Mouse (Mus musculus) lung, adult 2 months (tissue): ENCODE data around the gene Mndal.
"Not testable (repeated sequence)": the region's sequence is repeated elsewhere in the genome, so short reads cannot be mapped to it uniquely, and the experiment has no call there.

Experiments used
- CTCF ChIP-seq: fragments of 200-500 bp; IDR thresholded peaks from 2 replicates; pipeline ENCODE4 v1.5.1; 2011; ENCODE audit warnings: mild to moderate bottlenecking, low read length, control low read depth; ENCODE audit not compliant: insufficient read depth
- POLR2A ChIP-seq: fragments of 200-500 bp; IDR thresholded peaks from 2 replicates; pipeline ENCODE4 v1.6.1; 2011; ENCODE audit warnings: low read depth, mild to moderate bottlenecking, control low read depth, low read length, borderline replicate concordance; ENCODE audit errors: extremely low read depth

- TF ChIP-seq POLR2A, CTCF: not testable (repeated sequence)
These were observed 64.0 kb downstream of the Mndal start for GRCm38 (mm10) chr1:173878264-173878663.
